Mouse (Mus musculus) adrenal gland, postnatal 14 days (tissue): Measurements from ENCODE around the gene Aldh1a3. TPM values are rescaled to one million over a fixed set of nuclear protein-coding genes. Genes with fewer than 3 reads are reported as not detected.
A peak's percentile ranks its signal among the peaks of the same experiment; 100 is the strongest.

Experiments used
- DNase-seq: peaks from one replicate; pipeline ENCODE4 v3.0.0; 2021; ENCODE audit warnings: mixed read lengths
- total RNA-seq: library from RNA; stranded (reverse); gene quantifications from 2 replicates; pipeline ENCODE4 v1.2.3, GENCODE M21; 2021

Gene Aldh1a3
- total RNA-seq, 1 experiment from 2014 or later = 10.9 TPM

DNA sequence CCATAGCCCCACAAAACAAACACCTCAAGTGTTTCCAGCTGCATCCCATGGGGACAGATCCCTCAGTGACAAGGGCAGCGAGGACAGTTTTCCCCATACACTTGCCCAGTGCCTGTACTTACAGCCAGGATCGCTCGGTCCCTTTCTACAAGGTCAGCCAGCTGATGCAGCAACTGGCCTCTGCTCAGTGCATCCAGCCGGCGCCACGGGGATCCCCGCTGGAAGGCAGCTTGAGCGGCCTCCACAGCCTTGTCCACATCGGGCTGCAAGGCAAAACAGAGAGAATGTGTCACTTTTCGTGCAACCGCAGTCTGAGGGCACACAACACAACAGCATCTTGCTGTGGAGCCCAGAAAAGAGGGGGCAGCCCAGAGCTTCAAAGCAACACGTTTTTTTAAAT lies 8.3 kb downstream of the Aldh1a3 start:
- peak; percentile 74 for DNase-seq

DNA sequence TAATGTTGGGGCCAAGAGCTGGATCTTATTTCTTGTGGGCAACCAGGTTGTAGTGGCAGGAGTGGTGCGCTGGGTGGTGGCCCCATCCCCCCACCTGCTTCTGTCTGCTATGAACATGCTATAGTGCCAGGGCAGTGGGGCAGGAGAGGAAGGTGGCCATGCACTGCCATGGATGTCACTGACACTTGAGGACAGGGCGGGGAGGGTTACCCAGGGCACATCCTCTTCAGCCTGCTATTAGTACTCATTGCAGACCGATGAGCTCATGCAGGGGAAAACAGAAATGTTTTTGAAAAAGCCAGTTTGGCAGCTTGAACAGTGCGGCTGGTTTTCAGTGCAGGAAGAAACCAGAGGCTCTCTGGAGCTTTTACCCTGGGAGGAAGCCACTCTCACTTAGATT lies 10.5 kb downstream of the Aldh1a3 start:
- DNase-seq = no peak

DNA sequence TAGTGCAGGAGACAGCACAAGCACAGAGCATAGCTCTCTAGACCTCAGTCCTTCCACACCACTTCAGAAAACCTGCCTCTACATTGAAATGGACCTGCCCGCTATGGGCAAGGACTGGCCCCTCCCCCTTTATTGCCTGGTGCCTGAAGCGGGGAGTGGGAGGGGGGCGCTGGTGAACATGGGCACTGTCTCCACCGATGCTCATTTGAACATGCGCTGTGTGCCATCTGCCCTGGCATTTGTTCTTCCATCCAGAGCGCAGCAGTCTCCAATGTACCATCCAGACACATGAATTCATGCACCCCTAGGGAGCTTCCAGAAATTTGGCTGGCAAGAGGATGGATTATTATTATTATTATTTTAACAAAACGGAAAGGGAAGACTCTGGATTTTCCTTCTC lies 14.2 kb downstream of the Aldh1a3 start:
- DNase-seq = no peak

DNA sequence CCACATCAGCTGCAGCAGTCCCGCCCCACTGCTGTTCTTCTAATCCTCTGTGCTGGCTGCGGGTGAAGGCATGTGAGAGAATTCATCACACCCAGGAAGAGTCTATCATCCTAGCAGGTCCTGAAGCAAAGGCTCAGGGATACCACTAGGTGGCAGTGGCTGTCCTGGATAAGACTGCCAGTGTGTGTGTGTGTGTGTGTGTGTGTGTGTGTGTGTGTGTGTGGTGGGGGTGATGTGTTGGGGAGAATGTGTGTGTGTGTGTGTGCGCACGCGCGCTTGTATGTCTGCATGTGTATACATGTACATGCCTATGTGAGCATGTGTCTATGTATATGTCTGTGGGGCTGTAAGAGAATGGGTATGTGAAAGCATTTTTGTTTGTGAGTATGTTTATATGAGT lies 17.9 kb downstream of the Aldh1a3 start:
- DNase-seq = peak; percentile 76

GRCm38 (mm10) chr7:66406971-66407370 lies 20.3 kb downstream of the Aldh1a3 start:
- DNase-seq = peak; percentile 63

GRCm38 (mm10) chr7:66405951-66406721 lies 21.2 kb downstream of the Aldh1a3 start:
- DNase-seq = peak; percentile 61

DNA sequence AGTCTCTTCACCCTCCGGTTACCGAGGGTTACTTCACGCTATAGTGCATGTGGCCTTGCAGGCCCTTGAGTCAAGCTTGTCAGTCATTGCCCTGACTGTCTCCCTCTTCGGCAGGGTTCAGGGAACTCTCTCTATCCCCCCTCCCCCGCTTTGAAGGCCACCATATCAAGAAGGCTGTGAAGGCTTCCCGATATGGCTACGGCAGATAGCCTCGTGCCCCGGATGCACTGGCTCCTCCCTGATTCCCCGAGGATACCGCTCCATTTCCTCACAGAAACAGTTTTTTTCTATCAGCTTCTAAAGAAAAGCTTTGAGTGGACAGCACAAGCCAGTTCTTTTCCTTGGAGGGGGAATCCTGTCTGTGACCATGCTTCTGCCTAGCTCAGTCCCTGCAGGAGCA lies 21.8 kb downstream of the Aldh1a3 start:
- peak; percentile 78 for DNase-seq

DNA sequence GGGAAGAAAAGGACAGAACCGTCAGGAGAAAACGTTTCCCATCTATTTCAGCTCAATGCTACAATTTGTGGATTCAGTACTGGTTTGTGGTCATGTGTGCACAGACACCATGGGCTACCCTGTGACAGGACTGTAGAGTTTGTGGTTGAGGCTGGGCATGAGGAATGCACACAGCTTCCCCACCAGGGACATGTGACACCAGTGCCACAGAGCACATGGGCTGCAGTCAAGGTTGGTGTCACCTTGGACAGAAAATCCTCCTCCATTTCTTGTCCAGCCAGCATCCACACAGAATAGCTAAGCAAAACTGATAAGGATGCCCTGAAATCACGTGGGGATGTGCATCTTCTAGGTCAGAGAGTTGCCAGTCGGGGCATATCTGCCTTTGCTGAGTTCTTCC lies 22.5 kb downstream of the Aldh1a3 start:
- DNase-seq = peak; percentile 17

DNA sequence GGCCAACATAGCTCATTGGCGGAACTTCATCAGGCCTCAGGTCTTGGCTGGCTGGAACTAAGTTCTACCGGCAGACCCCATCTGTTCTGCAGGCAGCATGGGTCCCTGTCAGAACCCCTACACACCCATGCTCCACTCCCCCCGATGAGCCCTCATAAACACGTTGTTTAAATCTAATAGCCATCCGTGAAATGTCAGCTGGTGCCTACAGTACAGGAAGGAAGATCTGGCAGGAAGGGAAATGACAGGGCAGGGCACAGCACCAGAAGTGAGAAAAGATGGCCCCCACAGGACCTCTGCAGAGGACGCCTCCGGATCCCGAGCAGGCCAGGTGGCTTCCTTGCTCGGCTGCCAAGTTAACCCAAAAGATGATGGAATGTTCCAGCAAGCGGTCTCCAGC lies 23.2 kb downstream of the Aldh1a3 start:
- DNase-seq = peak; percentile 29

GRCm38 (mm10) chr7:66402876-66403275 lies 24.4 kb downstream of the Aldh1a3 start:
- DNase-seq = no peak

- DNase-seq = peak; percentile 20
Measured at GRCm38 (mm10) chr7:66401605-66402004, 25.7 kb downstream of the Aldh1a3 start.

- no peak for DNase-seq
Measured at GRCm38 (mm10) chr7:66397288-66397687, 30.0 kb downstream of the Aldh1a3 start.

GRCm38 (mm10) chr7:66388621-66389532 lies 38.4 kb downstream of the Aldh1a3 start:
- DNase-seq = peak; percentile 77

- DNase-seq = peak; percentile 77
Measured at GRCm38 (mm10) chr7:66387813-66388521, 39.4 kb downstream of the Aldh1a3 start, which contains the start of gene Lrrk1. Lrrk1 (minus strand) TSS chr7:66388350.

DNA sequence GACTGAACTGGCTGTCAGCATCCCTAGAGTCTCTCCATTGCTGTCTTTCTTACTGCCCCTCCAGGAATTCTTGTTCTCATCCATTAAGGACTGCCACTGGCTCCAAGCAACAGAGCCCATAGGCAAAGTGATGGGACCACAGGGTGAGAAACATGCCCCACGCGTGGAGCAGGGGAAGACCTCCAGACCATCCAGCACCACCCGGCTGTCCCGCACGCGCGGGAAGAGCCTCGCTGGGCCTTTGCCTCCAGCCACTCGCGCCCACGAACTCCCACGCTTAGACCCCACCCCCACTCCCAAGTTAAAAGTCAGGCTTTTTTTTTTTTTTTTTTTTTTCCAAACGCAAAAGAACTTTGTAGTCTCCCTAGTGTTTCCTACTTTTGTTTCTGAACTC lies 39.9 kb downstream of the Aldh1a3 start:
- DNase-seq = peak; percentile 46

DNA sequence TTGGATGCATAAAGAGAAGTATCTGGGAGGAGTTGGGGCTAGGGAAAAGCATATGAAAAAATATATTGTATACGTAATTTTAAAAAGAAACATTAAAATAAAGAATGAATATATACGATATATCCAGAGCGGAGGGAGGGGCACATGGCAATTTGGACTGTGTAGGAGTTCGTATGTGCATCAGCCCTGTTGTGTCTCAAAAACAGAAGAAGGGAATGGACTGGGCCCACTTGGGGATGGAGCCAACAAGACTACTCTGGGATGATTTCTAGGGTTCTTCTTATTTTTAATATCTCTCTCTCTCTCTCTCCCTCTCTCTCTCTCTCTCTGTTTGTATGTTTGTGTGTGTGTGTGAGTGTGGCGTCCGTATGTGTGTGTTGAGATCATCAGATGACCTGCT lies 40.9 kb downstream of the Aldh1a3 start:
- DNase-seq = no peak

- no peak for DNase-seq
Measured at GRCm38 (mm10) chr7:66385826-66386225, 41.5 kb downstream of the Aldh1a3 start.

- no peak for DNase-seq
Measured at GRCm38 (mm10) chr7:66384891-66385290, 42.4 kb downstream of the Aldh1a3 start.

DNA sequence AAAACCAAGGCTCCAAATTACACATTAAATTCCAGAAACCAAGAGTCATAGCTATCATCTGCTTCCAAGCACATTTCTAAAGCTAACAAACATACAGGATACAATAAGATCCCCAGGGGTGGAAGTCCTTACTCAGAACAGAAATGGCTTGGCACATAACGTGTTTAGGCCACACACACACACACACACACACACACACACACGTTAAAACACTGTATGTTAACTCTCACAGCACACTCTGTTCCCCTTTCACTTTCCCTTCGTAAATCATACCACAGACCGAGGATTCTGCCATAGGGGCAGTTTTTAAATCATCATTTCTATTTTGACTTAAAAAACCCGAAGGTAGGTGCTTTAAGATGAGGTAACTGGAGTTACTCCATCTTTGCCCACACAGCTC lies 43.1 kb downstream of the Aldh1a3 start:
- no peak for DNase-seq

- DNase-seq = no peak
Measured at GRCm38 (mm10) chr7:66376560-66376959, 50.8 kb downstream of the Aldh1a3 start.

- DNase-seq = peak; percentile 32
Measured at GRCm38 (mm10) chr7:66375736-66376135, 51.6 kb downstream of the Aldh1a3 start.

- DNase-seq = no peak
Measured at GRCm38 (mm10) chr7:66373391-66373790, 53.9 kb downstream of the Aldh1a3 start.

DNA sequence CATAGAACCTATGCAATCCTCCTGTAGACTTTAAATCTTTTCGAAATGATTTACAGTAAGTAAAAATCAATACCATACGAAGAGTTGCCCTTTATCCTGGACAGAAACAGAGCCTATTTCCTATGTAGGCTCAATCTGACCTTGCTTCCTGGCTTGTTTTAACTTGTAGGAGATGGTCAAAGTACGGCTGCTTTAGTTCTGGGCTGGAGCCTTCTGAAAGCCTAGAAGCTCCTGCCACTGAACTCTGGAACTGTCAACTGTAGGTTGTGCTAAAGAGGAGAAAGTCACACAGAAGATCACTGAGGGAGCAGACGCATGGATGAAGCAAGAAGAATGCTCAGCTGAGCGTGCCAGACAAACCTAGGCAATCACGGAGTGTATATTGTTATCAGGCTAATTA lies 56.3 kb downstream of the Aldh1a3 start:
- no peak for DNase-seq
